Mouse (Mus musculus): Measurements from ENCODE around the gene Kcnq5. TPM values are rescaled to one million over a fixed set of nuclear protein-coding genes. Genes with fewer than 3 reads are reported as not detected.

The Kcnq5 gene
- total and polyA plus RNA-seq, 3 experiments, result 6.5 to 8.7 (median 8.2) TPM

DNA sequence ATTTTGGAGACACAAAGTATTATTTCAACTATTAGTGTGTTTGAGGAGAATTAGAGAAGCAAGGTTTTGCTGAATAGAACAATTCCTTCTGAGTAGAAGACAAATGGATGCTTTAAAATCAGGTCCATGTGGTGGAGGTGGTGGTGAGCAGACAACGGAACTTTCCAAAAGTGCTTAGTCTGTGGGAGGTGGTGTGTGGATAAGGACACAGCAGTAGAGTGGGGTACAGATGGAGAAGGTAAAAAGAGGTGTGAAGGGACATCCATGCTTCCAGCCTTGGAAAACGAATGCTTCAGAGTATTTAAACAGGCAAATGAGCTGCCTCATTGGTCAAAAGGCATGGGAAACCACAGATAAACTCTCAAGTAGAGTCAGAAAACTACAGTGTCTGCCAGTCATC lies 422.3 kb downstream of the Kcnq5 start:
- no peak for TF ChIP-seq NELFE (IDR thresholded peaks at IDR 0.05; ENCODE audit: low read depth, low read length)
- no peak for TF ChIP-seq USF1 (IDR thresholded peaks at IDR 0.05; ENCODE audit: low read depth, low read length)
- TF ChIP-seq MAZ (IDR thresholded peaks at IDR 0.05; ENCODE audit: low read depth, low read length), result no peak
- no peak for TF ChIP-seq MAX (IDR thresholded peaks at IDR 0.05; ENCODE audit: low read length)
- no peak for TF ChIP-seq MAFK (IDR thresholded peaks at IDR 0.05; ENCODE audit: insufficient replicate concordance, low read length)
- TF ChIP-seq JUND (conservative IDR thresholded peaks at IDR 0.05; ENCODE audit: low read depth, low read length), result no peak
- TF ChIP-seq CHD1 (IDR thresholded peaks at IDR 0.05; ENCODE audit: low read depth, low read length), result no peak
- no peak for TF ChIP-seq SIN3A (IDR thresholded peaks at IDR 0.05; ENCODE audit: low read length)
- TF ChIP-seq MYC (IDR thresholded peaks at IDR 0.05; ENCODE audit: low read depth, low read length), result no peak
- dilution Hi-C loops (cut with MboI; ENCODE audit: extremely low pct_ligation_motif_present, extremely low pct_unique_long_range_greater_than_20kb, low sequenced_read_pairs), result no loop called here
- Histone ChIP-seq H3K27me3 (replicated peaks) (no peaks in the 10 kb centered on the region), H3K9ac (ENCODE audit: insufficient read depth, low read depth) (no peak overlapping the region), H3K79me2 (replicated peaks; ENCODE audit: control insufficient read depth, extremely low read depth, insufficient read depth, poor library complexity, severe bottlenecking) (no peaks in the 10 kb centered on the region), H3K27ac (ENCODE audit: insufficient read depth, low read depth) (no peak overlapping the region), H3K9me3 (replicated peaks; ENCODE audit: low read length) (no peaks in the 10 kb centered on the region), H3K36me3 (replicated peaks in 1 of 2; ENCODE audit: control insufficient read depth in 1 of 2, insufficient read depth in 1 of 2, low read length in 1 of 2) (no peaks in the 10 kb centered on the region), H3K4me2 (ENCODE audit: insufficient read depth, low read depth, poor library complexity, severe bottlenecking) (no peak overlapping the region), H3K4me1 (ENCODE audit: control insufficient read depth in 1 of 2, insufficient read depth in 2 of 2) (no peaks in the 10 kb centered on the region; a peak in 1 of 4 replicates), H3K4me3 (replicated peaks in 1 of 3; ENCODE audit: low read depth in 2 of 3, low read length in 2 of 3, poor library complexity in 1 of 3) (no peak overlapping the region)
- no peak for DNase-seq (ENCODE audit: extremely low read depth)
- in situ Hi-C loops (cut with MboI; ENCODE audit: low pct_ligation_motif_present, low pct_unique_long_range_greater_than_20kb, low sequenced_read_pairs), result no loop called here

DNA sequence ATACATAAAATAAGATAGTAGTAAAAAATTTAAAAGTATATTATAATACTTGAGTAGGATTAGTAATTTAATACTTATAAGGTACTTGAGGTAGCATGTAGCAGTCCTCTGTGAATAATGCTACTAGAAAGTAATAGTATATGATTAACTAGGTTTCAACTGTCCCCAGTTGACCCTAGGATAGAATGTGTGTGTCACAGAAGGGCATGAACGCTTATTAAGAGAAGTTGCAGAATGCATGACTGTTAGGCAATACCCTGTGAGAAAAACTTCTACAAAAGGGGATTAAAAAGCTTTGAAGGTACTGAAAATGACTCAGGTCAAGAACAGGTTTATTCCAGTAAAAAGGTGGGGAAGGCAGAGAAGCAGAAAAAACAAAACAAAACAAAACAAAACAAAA lies 430.9 kb downstream of the Kcnq5 start:
- no peak overlapping the region for H3K4me3 ChIP-seq (replicated peaks in 1 of 3; ENCODE audit: low read depth in 2 of 3, low read length in 2 of 3, poor library complexity in 1 of 3)
- in situ Hi-C loops (cut with MboI; ENCODE audit: low pct_ligation_motif_present, low pct_unique_long_range_greater_than_20kb, low sequenced_read_pairs) (no loop called here), dilution Hi-C loops (cut with MboI; ENCODE audit: extremely low pct_ligation_motif_present, extremely low pct_unique_long_range_greater_than_20kb, low sequenced_read_pairs) (no loop called here)
- H3K27me3 ChIP-seq (replicated peaks), result no peaks in the 10 kb centered on the region
- H3K9ac ChIP-seq (ENCODE audit: insufficient read depth, low read depth), result no peak overlapping the region
- DNase-seq (ENCODE audit: extremely low read depth), result no peak
- no peaks in the 10 kb centered on the region for H3K4me1 ChIP-seq (ENCODE audit: control insufficient read depth in 1 of 2, insufficient read depth in 2 of 2)
- no peaks in the 10 kb centered on the region for H3K9me3 ChIP-seq (replicated peaks; ENCODE audit: low read length)
- TF ChIP-seq TCF12 (IDR thresholded peaks at IDR 0.05; ENCODE audit: low read depth, low read length), result no peak
- no peak for TF ChIP-seq EP300 (IDR thresholded peaks at IDR 0.05; ENCODE audit: low read length)
- TF ChIP-seq USF1 (IDR thresholded peaks at IDR 0.05; ENCODE audit: low read depth, low read length), result no peak
- no peak for TF ChIP-seq ZMIZ1 (IDR thresholded peaks at IDR 0.05; ENCODE audit: low read depth, low read length)
- TF ChIP-seq ZNF384 (IDR thresholded peaks at IDR 0.05; ENCODE audit: low read depth, low read length), result no peak
- no peak for TF ChIP-seq SMC3 (IDR thresholded peaks at IDR 0.05; ENCODE audit: low read depth, low read length)
- TF ChIP-seq SIN3A (IDR thresholded peaks at IDR 0.05; ENCODE audit: low read length), result no peak
- TF ChIP-seq ZKSCAN1 (IDR thresholded peaks at IDR 0.05; ENCODE audit: borderline replicate concordance, low read depth, low read length), result no peak
- no peak for TF ChIP-seq GABPA (IDR thresholded peaks at IDR 0.05; ENCODE audit: insufficient replicate concordance, low read depth, low read length)
- no peak for TF ChIP-seq POLR2AphosphoS2 (IDR thresholded peaks at IDR 0.05; ENCODE audit: low read depth, low read length)
- TF ChIP-seq E2F4 (IDR thresholded peaks at IDR 0.05; ENCODE audit: insufficient replicate concordance, low read depth, low read length), result no peak
- no peak for TF ChIP-seq RAD21 (IDR thresholded peaks at IDR 0.05; ENCODE audit: low read depth, low read length)
- no peak overlapping the region for H3K27ac ChIP-seq (ENCODE audit: insufficient read depth, low read depth)
- H3K36me3 ChIP-seq (replicated peaks in 1 of 2; ENCODE audit: control insufficient read depth in 1 of 2, insufficient read depth in 1 of 2, low read length in 1 of 2), result no peaks in the 10 kb centered on the region
- no peaks in the 10 kb centered on the region for H3K79me2 ChIP-seq (replicated peaks; ENCODE audit: control insufficient read depth, extremely low read depth, insufficient read depth, poor library complexity, severe bottlenecking)
- H3K4me2 ChIP-seq (ENCODE audit: insufficient read depth, low read depth, poor library complexity, severe bottlenecking), result no peak overlapping the region
